Mouse (Mus musculus): ENCODE measurements around the gene Rassf7. TPM values are rescaled to one million over a fixed set of nuclear protein-coding genes. Genes with fewer than 3 reads are reported as not detected.

Gene Rassf7
- total and polyA plus RNA-seq, 3 experiments: 7.0 to 9.5 TPM; not detected in 1

- TF ChIP-seq JUND (IDR thresholded peaks at IDR 0.05; ENCODE audit: low read depth, low read length) (no peak), MAZ (IDR thresholded peaks at IDR 0.05; ENCODE audit: low read depth, low read length) (peak; percentile 78; the same call in 1 of the 2 replicates), TAL1 (IDR thresholded peaks at IDR 0.05; ENCODE audit: low read length) (no peak), CTCF (IDR thresholded peaks at IDR 0.05 in 2 of 3, conservative IDR thresholded peaks at IDR 0.05 in 1 of 3; ENCODE audit: control insufficient read depth in 1 of 3, insufficient read depth in 1 of 3, low read depth in 2 of 3, low read length in 3 of 3, poor library complexity in 1 of 3, severe bottlenecking in 1 of 3) (no peak), POLR2AphosphoS2 (IDR thresholded peaks at IDR 0.05; ENCODE audit: low read length) (peak; percentile 91)
Measured at GRCm38 (mm10) chr7:141172116-141173006, 43.3 kb upstream of the Rassf7 start, which contains the start of gene Rnh1 (continued).

GRCm38 (mm10) chr7:141173323-141173850 lies 42.3 kb upstream of the Rassf7 start:
- TF ChIP-seq NRF1 (IDR thresholded peaks at IDR 0.05; ENCODE audit: insufficient read depth, low read depth, low read length, poor library complexity, severe bottlenecking) (no peak), JUND (IDR thresholded peaks at IDR 0.05; ENCODE audit: low read depth, low read length) (no peak), MAX (IDR thresholded peaks at IDR 0.05; ENCODE audit: low read length) (no peak), KAT2A (conservative IDR thresholded peaks at IDR 0.05; ENCODE audit: low read depth, low read length) (no peak), GABPA (IDR thresholded peaks at IDR 0.05; ENCODE audit: low read depth, low read length) (no peak), RAD21 (IDR thresholded peaks at IDR 0.05; ENCODE audit: low read depth, low read length) (no peak), USF1 (IDR thresholded peaks at IDR 0.05; ENCODE audit: low read depth, low read length) (no peak)
- Histone ChIP-seq H3K36me3 (ENCODE audit: control insufficient read depth in 1 of 2, insufficient read depth in 2 of 2, low read length in 2 of 2) (peaks cover 0 to 7% of the 10 kb centered on the region in 2 experiments; a peak in 2 of 4 replicates), H3K9me3 (replicated peaks; ENCODE audit: insufficient read depth, low read length) (no peaks in the 10 kb centered on the region), H3K27me3 (ENCODE audit: control insufficient read depth in 1 of 2, insufficient read depth in 2 of 2, low read length in 2 of 2) (no peaks in the 10 kb centered on the region), H3K79me2 (ENCODE audit: control insufficient read depth, insufficient read depth, low read length, poor library complexity) (peaks cover 6% of the 10 kb centered on the region; the same call in 1 of the 2 replicates), H3K27ac (ENCODE audit: control insufficient read depth, low read depth, low read length) (peak overlapping the region; percentile 82), H3K4me1 (ENCODE audit: control insufficient read depth in 1 of 2, insufficient read depth in 2 of 2, low read length in 2 of 2) (peaks cover 6 to 10% of the 10 kb centered on the region in 2 experiments), H3K4me3 (ENCODE audit: control insufficient read depth in 1 of 2, insufficient read depth in 1 of 2, low read depth in 2 of 2, low read length in 2 of 2) (peak overlapping the region; percentile 82 to 84), H3K9ac (ENCODE audit: control insufficient read depth, low read depth, low read length, poor library complexity, severe bottlenecking) (peak overlapping the region; percentile 81)
- no peak for DNase-seq (ENCODE audit: low read depth, low spot score)

GRCm38 (mm10) chr7:141175068-141175467 lies 40.6 kb upstream of the Rassf7 start:
- peak; percentile 37 for DNase-seq (ENCODE audit: low read depth, low spot score)
- Histone ChIP-seq H3K79me2 (ENCODE audit: control insufficient read depth, insufficient read depth, low read length, poor library complexity) (peaks cover 6% of the 10 kb centered on the region; the same call in 1 of the 2 replicates), H3K4me3 (ENCODE audit: control insufficient read depth in 1 of 2, insufficient read depth in 1 of 2, low read depth in 2 of 2, low read length in 2 of 2) (no peak overlapping the region), H3K4me1 (ENCODE audit: control insufficient read depth in 1 of 2, insufficient read depth in 2 of 2, low read length in 2 of 2) (peaks cover 6 to 10% of the 10 kb centered on the region in 2 experiments), H3K9me3 (replicated peaks; ENCODE audit: insufficient read depth, low read length) (no peaks in the 10 kb centered on the region), H3K27ac (ENCODE audit: control insufficient read depth, low read depth, low read length) (no peak overlapping the region), H3K36me3 (ENCODE audit: control insufficient read depth in 1 of 2, insufficient read depth in 2 of 2, low read length in 2 of 2) (peaks cover 0 to 4% of the 10 kb centered on the region in 2 experiments; a peak in 2 of 4 replicates), H3K9ac (ENCODE audit: control insufficient read depth, low read depth, low read length, poor library complexity, severe bottlenecking) (no peak overlapping the region), H3K27me3 (ENCODE audit: control insufficient read depth in 1 of 2, insufficient read depth in 2 of 2, low read length in 2 of 2) (no peaks in the 10 kb centered on the region; a peak in 1 of 4 replicates)
- TF ChIP-seq NELFE (IDR thresholded peaks at IDR 0.05; ENCODE audit: low read depth, low read length) (no peak), CTCF (IDR thresholded peaks at IDR 0.05 in 2 of 3, conservative IDR thresholded peaks at IDR 0.05 in 1 of 3; ENCODE audit: control insufficient read depth in 1 of 3, insufficient read depth in 1 of 3, low read depth in 2 of 3, low read length in 3 of 3, poor library complexity in 1 of 3, severe bottlenecking in 1 of 3) (peak in 2 of 3 experiments; percentile 12 to 38; a peak in 1 of 6 replicates), SMC3 (IDR thresholded peaks at IDR 0.05; ENCODE audit: low read depth, low read length) (peak; percentile 58), SIN3A (IDR thresholded peaks at IDR 0.05; ENCODE audit: low read length) (0 out of 2 replicates have a peak, but pooled peaks have one; percentile 19), RAD21 (IDR thresholded peaks at IDR 0.05; ENCODE audit: low read depth, low read length) (peak; percentile 8), MYC (IDR thresholded peaks at IDR 0.05; ENCODE audit: low read depth, low read length) (0 out of 2 replicates have a peak, but pooled peaks have one; percentile 54)
